Mouse (Mus musculus) CD8-positive naive resting alpha-beta T cell, adult 57 days (primary cell): Measurements from ENCODE around the gene Pck1. TPM values are rescaled to one million over a fixed set of nuclear protein-coding genes. Genes with fewer than 3 reads are reported as not detected.

Source experiments
- total RNA-seq: library from RNA; stranded (reverse); gene quantifications from one replicate; pipeline ENCODE4 v1.2.4, GENCODE M21; 2023

Gene Pck1
- total RNA-seq: not detected

DNA sequence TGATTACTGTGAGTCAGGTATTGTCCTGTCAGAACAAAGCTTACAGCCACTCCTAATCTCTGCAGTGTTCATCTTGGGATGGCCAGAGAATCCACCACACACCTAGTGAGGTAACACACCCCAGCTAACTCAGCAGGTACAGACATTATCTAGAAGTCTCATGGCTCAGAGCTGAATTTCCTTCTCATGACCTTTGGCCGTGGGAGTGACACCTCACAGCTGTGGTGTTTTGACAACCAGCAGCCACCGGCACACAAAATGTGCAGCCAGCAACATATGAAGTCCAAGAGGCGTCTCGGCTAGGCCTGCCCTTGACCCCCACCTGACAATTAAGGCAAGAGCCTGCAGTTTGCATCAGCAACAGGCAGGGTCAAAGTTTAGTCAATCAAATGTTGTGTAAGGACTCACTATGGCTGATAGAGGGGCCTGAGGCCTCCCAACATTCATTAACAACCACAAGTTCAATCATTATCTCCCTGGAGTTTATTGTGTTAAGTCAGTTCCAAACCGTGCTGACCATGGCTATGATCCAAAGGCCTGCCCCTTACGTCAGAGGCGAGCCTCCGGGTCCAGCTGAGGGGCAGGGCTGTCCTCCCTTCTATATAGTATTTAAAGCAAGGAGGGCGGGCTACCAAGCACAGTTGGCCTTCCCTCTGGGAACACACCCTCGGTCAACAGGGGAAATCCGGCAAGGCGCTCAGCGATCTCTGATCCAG is at the start of gene Pck1:
TSS of gene Pck1 (plus strand) at position 613 of the 716 bp plus-strand sequence.

DNA sequence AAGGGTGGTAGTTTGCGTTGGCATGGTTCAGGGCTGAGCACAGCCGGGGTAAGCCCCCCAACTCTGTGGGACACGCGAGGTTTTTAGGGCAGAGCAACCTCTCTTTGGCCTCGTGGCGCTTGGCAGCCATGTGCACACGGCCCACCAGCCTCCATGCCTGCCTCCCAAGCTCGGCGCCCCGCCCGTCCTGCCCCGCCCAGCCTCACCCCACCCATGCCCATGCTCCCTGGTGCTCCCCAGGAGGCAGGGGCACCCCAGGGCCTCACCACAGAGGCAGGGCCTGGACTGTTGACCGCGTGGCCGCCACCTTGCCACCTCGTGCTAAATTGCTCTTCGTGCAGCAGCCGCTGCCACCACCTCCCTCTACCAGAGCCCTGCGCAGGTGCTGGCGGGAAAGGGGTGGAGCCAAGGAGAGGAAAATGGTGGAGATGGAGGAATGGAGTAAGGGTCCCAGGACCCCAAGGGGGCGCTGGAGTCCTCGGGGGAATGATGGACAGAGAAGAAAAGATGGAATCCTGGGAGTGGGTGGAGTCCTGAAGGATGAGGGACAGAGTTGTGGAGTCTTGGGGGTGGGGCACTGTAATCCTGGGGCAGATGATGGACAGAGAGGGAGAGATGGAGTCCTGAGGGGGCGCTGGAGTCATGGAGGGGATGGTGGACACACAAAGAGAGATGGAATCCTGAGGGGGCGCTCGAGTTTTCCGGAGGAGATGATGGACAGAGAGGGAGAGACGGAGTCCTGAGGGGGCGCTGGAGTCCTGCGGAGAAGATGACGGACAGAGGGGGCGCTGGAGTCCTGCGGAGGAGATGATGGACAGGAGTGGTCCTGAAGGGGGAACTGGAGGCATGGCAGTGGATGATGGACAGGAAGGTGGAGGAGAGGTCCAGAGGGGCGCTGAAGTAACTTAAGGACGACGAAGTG is 33.6 kb upstream of the Pck1 start, which contains the start of gene Ctcfl:
TSS of gene Ctcfl (minus strand) at position 503 of the 922 bp plus-strand sequence.

Other genes starting within 250 kb of the Pck1 start
- 0.18 TPM for gene Bmp7, start 212.7 kb upstream of the Pck1 start, total RNA-seq
- 0.86 TPM for gene Spo11, start 175.3 kb upstream of the Pck1 start, total RNA-seq
- gene Rae1, start 152.9 kb upstream of the Pck1 start, total RNA-seq: 118 TPM
- gene Rbm38, start 132.6 kb upstream of the Pck1 start, total RNA-seq: 249 TPM
- gene Ctcfl, start 33.5 kb upstream of the Pck1 start, total RNA-seq: not detected
- 69.3 TPM for gene Zbp1, start 65.9 kb downstream of the Pck1 start, total RNA-seq
- 19.5 TPM for gene Pmepa1, start 123.5 kb downstream of the Pck1 start, total RNA-seq